ENCODE assay signal across 11 mouse cellular contexts in the genomic region with DNA sequence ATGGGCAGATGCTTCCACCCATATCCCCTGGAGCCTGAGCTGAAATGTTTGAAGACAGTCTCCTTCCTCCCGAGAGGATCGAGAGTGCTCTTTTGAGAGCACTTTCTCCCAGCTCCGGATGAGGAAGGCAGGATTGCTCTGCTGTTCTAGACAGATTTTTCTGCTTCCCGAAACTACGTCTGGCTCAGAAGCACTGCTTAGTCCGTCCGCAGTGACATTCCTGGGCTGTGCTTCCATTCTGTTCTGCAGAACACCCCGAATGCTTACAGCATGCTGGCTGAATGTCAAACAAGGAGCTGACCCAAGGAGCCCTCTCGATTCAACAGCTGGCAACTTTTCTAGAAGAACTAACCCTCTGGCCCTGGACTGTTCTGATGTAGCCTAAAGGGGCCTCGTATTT. TPM values are rescaled to one million over a fixed set of nuclear protein-coding genes. Genes with fewer than 3 reads are reported as not detected.
DNase-seq lines count a peak whose midpoint lies in the region; ATAC-seq and TF ChIP-seq lines count a peak whose summit lies in the region.
"Had no signal": no experiment of that assay in that cellular context is flagged by ENCODE, and none has a peak within 500 bp of the region (broad histone marks: within the 10 kb centered on the region; RNA-seq: fewer than 3 reads in every experiment).

No protein-coding gene starts in this region.

- no peak for ATAC-seq in lung, embryonic 14.5 days (ENCODE audit: insufficient read depth)
- 0 out of 2 replicates have a peak, but pooled peaks have one; percentile 37 for ATAC-seq in heart, embryonic 16.5 days (replicated peaks; ENCODE audit: extremely low read depth, insufficient read depth, low FRiP score)
- no peak for ATAC-seq in midbrain, embryonic 14.5 days (ENCODE audit: low FRiP score, low TSS enrichment)
- ATAC-seq: forebrain, embryonic 14.5 days had no signal

- H3K4me1 ChIP-seq in lung, embryonic 14.5 days (ENCODE audit: insufficient read depth), result no peaks in the 10 kb centered on the region
- H3K4me1 ChIP-seq in heart, embryonic 16.5 days (ENCODE audit: control insufficient read depth, insufficient read depth, low read length), result no peaks in the 10 kb centered on the region; the same call in 1 of the 2 replicates
- no peaks in the 10 kb centered on the region for H3K4me1 ChIP-seq in midbrain, embryonic 14.5 days (ENCODE audit: control insufficient read depth, insufficient read depth, low read length)

- DNase-seq in gastrocnemius, adult 2 months, result peak; percentile 39
- DNase-seq in gastrocnemius, postnatal 4 days (ENCODE audit: low spot score in 2 of 2), result no peak
- DNase-seq in lung, embryonic 14.5 days, result peak; percentile 40
- no peak for DNase-seq in lung, postnatal 25 days (ENCODE audit: low spot score)
- peak; percentile 41 for DNase-seq in lung, postnatal 14 days
- no peak for DNase-seq in cerebellum, adult 18-20 months
- no peak for DNase-seq in midbrain, embryonic 14.5 days
- DNase-seq: spleen, adult 18-20 months had no signal

- no peaks in the 10 kb centered on the region for H3K9me3 ChIP-seq in lung, embryonic 14.5 days (ENCODE audit: low read depth, low read length)
- no peaks in the 10 kb centered on the region for H3K9me3 ChIP-seq in heart, embryonic 16.5 days (replicated peaks; ENCODE audit: control insufficient read depth, low read length)
- H3K9me3 ChIP-seq in midbrain, embryonic 14.5 days (ENCODE audit: control insufficient read depth, low read length), result no peaks in the 10 kb centered on the region

- no peak overlapping the region for H3K4me2 ChIP-seq in lung, embryonic 14.5 days
- 0 out of 2 replicates have a peak overlapping the region, but pooled peaks have one; percentile 9 for H3K4me2 ChIP-seq in heart, embryonic 16.5 days (ENCODE audit: low read depth, low read length)
- no peak overlapping the region for H3K4me2 ChIP-seq in midbrain, embryonic 14.5 days (ENCODE audit: low read length)
- H3K4me2 ChIP-seq: midbrain, embryonic 11.5 days had no signal

- peak overlapping the region; percentile 55 for H3K4me3 ChIP-seq in gastrocnemius, adult 2 months
- H3K4me3 ChIP-seq in lung, embryonic 14.5 days (ENCODE audit: low read depth, low read length), result no peak overlapping the region
- no peak overlapping the region for H3K4me3 ChIP-seq in heart, embryonic 16.5 days (ENCODE audit: low read length)
- H3K4me3 ChIP-seq in midbrain, embryonic 14.5 days (replicated peaks; ENCODE audit: low read depth, low read length), result no peak overlapping the region

- no peaks in the 10 kb centered on the region for H3K27me3 ChIP-seq in lung, embryonic 14.5 days (ENCODE audit: insufficient read depth, low read length)
- H3K27me3 ChIP-seq in heart, embryonic 16.5 days (ENCODE audit: control insufficient read depth, insufficient read depth, low read length), result no peaks in the 10 kb centered on the region
- H3K27me3 ChIP-seq in midbrain, embryonic 14.5 days (ENCODE audit: control insufficient read depth, insufficient read depth, low read length), result no peaks in the 10 kb centered on the region

- intact Hi-C loops in gastrocnemius, adult 2 months (cut with DNase I), result no loop called here

- no peaks in the 10 kb centered on the region for H3K36me3 ChIP-seq in lung, embryonic 14.5 days (ENCODE audit: insufficient read depth)
- no peaks in the 10 kb centered on the region for H3K36me3 ChIP-seq in heart, embryonic 16.5 days (ENCODE audit: control insufficient read depth, insufficient read depth)
- no peaks in the 10 kb centered on the region for H3K36me3 ChIP-seq in midbrain, embryonic 14.5 days (ENCODE audit: control insufficient read depth, insufficient read depth, low read length)

- no peak for TF ChIP-seq CTCF in gastrocnemius, adult 2 months (IDR thresholded peaks at IDR 0.05)
- TF ChIP-seq CTCF in lung, embryonic 14.5 days (IDR thresholded peaks at IDR 0.05; ENCODE audit: low read depth), result no peak

- 46% methylated on average over 10 of the region's 10 CpGs for WGBS in lung, embryonic 14.5 days
- 37% methylated on average over 10 of the region's 10 CpGs for WGBS in heart, embryonic 16.5 days
- 75% methylated on average over 10 of the region's 10 CpGs for WGBS in midbrain, embryonic 14.5 days

- H3K27ac ChIP-seq in gastrocnemius, adult 2 months, result peak overlapping the region; percentile 74
- H3K27ac ChIP-seq in lung, embryonic 14.5 days (ENCODE audit: low read depth), result no peak overlapping the region
- H3K27ac ChIP-seq in heart, embryonic 16.5 days (ENCODE audit: low read length), result peak overlapping the region; percentile 33; the same call in 1 of the 2 replicates
- no peak overlapping the region for H3K27ac ChIP-seq in midbrain, embryonic 14.5 days (replicated peaks; ENCODE audit: low read depth, low read length)

- no peak overlapping the region; the same call in 1 of the 2 replicates for H3K9ac ChIP-seq in lung, embryonic 14.5 days
- no peak overlapping the region for H3K9ac ChIP-seq in heart, embryonic 16.5 days (ENCODE audit: low read length)
- H3K9ac ChIP-seq in midbrain, embryonic 14.5 days (replicated peaks; ENCODE audit: low read length), result no peak overlapping the region

RNA-seq across cellular contexts. Expression of a gene that starts 10.8 kb away (rescaled TPM):
- 10 to 100 TPM; 21.1 to 30.2 TPM for total RNA-seq in gastrocnemius, adult 2 months (2021)
- 100 to 1,000 TPM; 129 to 135 TPM for total RNA-seq in gastrocnemius, postnatal 4 days (2021)
- polyA plus RNA-seq in lung, embryonic 14.5 days (2014; fragmentation: Nextera tagmentation; extraction: Ambion mirVana), result 104 and 108 TPM in 2 replicates
- polyA plus RNA-seq in heart, embryonic 16.5 days (2015; fragmentation: Nextera tagmentation; extraction: Ambion mirVana), result 105 and 107 TPM in 2 replicates
- 77.5 and 81.5 TPM in 2 replicates for polyA plus RNA-seq in midbrain, embryonic 14.5 days (2014; fragmentation: Nextera tagmentation; extraction: Ambion mirVana)

RNA-seq across cellular contexts. Expression of a gene that starts 18.5 kb away (rescaled TPM):
- total RNA-seq in gastrocnemius, adult 2 months (2021), result 10 to 100 TPM; 30.0 to 31.2 TPM
- total RNA-seq in gastrocnemius, postnatal 4 days (2021), result 10 to 100 TPM; 25.4 to 32.8 TPM
- 29.4 and 33.9 TPM in 2 replicates for polyA plus RNA-seq in lung, embryonic 14.5 days (2014; fragmentation: Nextera tagmentation; extraction: Ambion mirVana)
- 24.2 and 26.7 TPM in 2 replicates for polyA plus RNA-seq in heart, embryonic 16.5 days (2015; fragmentation: Nextera tagmentation; extraction: Ambion mirVana)
- 21.6 and 32.4 TPM in 2 replicates for polyA plus RNA-seq in midbrain, embryonic 14.5 days (2014; fragmentation: Nextera tagmentation; extraction: Ambion mirVana)

Comparison
In these comparisons a context has a peak if more than half of its experiments do, and no peak if none do; other contexts are left out.
1. DNase-seq: peak in gastrocnemius, adult 2 months (single experiment), lung, embryonic 14.5 days (single experiment) and lung, postnatal 14 days (single experiment); none in gastrocnemius, postnatal 4 days (0 of 2), lung, postnatal 25 days (single experiment), cerebellum, adult 18-20 months (0 of 2) and midbrain, embryonic 14.5 days (single experiment).
2. H3K27ac ChIP-seq: peak in gastrocnemius, adult 2 months (single experiment) and heart, embryonic 16.5 days (single experiment); none in lung, embryonic 14.5 days (single experiment) and midbrain, embryonic 14.5 days (single experiment).